Mouse (Mus musculus) CD4-positive helper T cell, adult 2 months (primary cell): ENCODE data around the gene Grap.
"Not testable (repeated sequence)": the region's sequence is repeated elsewhere in the genome, so short reads cannot be mapped to it uniquely, and the experiment has no call there.

ENCODE experiments used
- DNase-seq: peaks from one replicate; pipeline ENCODE4 v3.0.0-alpha.2; 2012; ENCODE audit warnings: low read depth, missing footprints, low spot score

The Grap gene

GRCm38 (mm10) chr11:61638764-61639536 is 14.1 kb upstream of the Grap start:
- DNase-seq = peak; percentile 70

- DNase-seq = no peak
These were observed 13.4 kb upstream of the Grap start for GRCm38 (mm10) chr11:61639601-61640177.

DNA sequence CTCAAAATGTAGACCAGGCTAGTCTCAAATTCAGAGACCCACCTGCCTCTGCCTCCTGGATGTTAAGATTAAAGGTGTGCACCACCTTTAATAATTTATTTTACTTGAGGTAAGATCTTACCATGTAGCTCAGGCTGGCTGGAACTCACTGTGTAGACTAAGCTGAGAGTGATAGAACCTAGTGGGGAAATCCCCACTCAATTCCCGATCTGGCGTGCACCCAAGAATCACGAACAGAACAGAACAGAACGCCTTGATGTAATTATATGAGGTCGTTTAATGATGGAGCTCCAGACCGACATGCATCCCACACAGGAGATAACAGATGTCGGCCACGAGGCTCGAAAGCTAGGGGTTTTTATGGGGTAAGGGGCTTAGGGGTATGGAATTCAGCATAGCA is 12.5 kb upstream of the Grap start:
- DNase-seq = not testable (repeated sequence)

- peak; percentile 64 for DNase-seq
These were observed 11.0 kb upstream of the Grap start for GRCm38 (mm10) chr11:61642106-61642505.

GRCm38 (mm10) chr11:61643184-61643961 is 9.7 kb upstream of the Grap start:
- no peak for DNase-seq

- peak; percentile 79 for DNase-seq
These were observed 8.3 kb upstream of the Grap start for GRCm38 (mm10) chr11:61644576-61645326.

DNA sequence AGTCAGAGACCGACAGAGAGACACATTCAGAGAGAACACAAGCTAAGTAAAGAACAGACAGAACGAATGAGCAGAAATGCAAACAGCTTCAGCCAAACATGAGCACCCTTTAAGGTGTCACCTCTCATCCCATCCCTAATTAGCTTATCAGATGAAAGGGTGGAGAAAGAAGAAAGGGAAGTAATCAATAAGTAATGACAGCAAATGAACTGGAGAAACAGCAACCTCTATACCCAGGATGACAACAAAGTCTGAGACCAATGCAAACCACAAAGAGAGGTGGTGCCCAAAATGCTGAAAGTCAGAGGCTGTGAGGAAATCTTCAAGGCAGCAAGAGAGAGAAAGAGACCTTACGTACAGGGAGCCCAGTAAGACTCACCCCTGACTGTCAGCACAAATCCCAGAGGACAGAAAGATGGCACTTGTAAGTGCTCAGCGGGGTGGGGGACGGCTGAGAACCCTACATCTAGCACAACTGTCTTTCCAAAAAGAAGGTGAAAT is 7.7 kb upstream of the Grap start:
- DNase-seq = peak; percentile 66

- no peak for DNase-seq
These were observed 6.5 kb upstream of the Grap start for GRCm38 (mm10) chr11:61646499-61647039.

GRCm38 (mm10) chr11:61647110-61647910 is 5.8 kb upstream of the Grap start:
- DNase-seq = peak; percentile 86

DNA sequence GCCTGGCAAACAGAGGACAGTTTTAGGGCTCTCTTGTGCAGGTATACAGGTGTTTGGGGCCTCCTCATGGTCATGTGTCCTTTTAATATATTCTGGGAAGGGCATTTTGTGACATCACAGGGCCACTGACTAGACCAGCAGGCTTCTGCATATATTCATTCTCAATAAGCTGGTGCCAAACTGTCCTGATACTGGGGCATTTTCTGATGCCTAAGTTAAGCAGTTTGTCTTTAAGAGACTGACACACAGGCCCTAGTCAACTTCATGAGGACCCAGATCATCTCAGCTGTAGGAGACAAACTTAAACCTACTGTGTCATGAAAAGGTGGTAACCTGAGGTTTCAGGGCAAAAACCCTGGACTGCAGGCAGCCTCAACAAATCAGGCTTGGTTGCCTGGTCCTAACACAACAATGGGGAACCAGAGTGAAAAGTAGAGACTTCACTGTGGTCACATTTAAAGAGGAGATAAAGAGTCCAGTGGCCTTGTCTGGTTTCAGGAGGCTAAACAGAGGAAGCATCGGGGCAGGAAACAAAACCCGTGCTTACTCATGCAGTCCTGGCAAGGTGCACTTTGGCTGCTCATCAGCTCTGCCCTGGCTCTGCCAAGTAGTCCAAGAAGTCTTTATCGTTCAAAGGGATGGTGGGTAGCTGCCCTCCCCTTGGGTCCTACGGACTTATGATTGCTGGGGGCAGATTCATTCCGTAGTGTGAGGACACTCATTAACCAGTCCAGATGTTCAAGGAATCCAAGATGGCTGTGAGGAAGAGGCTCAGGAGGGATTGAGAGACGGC is 4.9 kb upstream of the Grap start:
- DNase-seq = peak; percentile 60

GRCm38 (mm10) chr11:61648749-61649115 is 4.3 kb upstream of the Grap start:
- DNase-seq = peak; percentile 57

GRCm38 (mm10) chr11:61649163-61649580 is 3.9 kb upstream of the Grap start:
- DNase-seq = no peak

- no peak for DNase-seq
These were observed 3.4 kb upstream of the Grap start for GRCm38 (mm10) chr11:61649626-61650025.

DNA sequence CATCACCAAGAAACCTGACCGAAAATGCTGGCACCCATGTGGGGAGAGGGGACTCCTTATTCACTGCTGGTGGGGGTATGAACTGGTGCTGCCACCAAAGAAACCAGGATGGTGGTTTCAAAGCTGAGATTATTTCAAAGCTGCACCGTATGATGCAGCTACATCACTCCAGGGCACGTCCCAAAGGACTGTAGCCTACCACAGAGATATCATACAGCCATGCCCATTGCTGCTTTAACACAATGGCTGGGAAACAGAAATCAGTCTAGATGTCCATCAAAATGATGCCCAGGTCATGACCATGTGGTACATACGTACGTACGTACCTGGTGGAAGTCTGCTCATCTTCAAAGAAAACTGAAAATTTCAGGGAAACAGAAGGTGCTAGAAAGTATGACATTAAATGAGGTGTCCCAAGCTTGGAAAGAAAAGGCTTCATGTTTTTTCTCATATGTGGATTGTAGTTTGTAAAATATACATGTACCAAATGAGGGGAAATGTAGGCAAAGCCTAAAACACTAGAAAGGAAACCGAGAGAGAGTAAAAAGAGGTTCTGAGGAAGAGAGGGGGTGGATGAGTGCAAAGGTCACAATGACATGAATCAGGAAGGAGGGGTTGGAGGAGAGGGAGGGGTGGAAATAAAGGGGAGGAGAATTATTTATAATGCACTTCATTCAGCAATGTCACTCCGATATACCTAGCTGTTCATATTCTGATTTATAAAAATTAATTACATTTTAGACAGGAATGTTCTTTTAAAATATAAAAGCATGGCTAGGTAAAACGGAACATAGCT is 2.4 kb upstream of the Grap start:
- DNase-seq = peak; percentile 59

DNA sequence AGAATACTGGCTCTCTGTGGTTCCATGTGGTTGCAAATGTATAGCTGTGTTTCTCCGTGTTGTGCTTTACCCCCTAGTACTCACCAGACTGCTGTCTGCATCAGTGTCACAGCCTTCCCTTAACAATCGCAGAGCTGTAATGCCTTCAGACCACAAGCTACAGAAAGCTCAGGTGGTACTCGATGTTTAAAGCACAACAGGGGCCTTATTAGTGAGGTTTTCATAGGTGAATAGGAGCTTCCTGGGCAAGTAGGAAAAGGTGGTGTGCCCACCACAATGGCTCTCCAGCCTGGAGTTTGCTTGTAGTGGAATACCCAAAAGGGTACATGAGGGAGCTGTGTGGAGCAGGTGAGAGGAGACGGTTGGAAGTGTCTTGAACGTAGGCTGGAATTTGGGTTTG is 849 bp upstream of the Grap start:
- DNase-seq = no peak

DNA sequence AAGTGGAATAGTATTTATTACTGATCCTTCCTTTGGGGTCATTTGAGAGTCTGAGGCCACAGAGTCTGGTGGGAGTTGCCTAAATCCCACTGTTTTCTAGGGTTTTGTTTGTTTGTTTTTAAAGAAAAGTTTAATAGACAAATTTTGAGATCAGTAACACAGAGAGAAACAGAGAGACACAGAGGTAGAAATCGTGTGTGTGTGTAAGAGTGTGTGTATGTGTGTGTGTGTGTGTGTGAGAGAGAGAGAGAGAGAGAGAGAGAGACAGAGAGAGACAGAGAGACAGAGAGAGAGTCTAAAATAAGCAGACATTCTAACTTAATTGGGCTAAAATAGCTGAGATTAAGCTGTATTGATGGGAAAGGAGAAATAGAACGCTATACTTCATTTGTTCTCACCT is 503 bp downstream of the Grap start:
- no peak for DNase-seq

DNA sequence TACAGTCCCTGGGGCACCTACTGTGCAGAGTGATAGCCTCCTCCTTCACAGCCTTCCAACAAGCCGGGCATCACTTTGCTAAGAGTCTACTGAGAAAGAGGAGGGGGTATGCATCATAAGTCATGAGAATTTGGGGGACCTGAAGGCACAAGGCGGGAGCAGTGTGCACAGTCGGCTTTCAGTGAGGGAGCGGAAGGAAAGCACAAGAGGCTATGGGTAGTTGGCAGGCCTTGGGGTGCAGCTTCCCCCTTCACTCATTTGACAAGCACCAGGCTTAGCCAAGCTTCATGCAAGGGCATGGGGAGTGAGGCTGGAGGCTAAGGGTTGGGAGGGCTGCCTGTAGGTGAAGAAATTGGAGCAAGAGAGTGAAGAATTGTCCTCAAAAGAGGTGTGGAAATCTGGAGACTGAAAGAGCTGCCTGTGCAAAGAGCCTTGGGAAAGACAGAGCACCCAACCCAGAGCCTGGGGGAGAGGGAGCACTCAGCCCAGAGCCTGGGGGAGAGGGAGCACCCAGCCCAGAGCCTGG is 1.8 kb downstream of the Grap start:
- DNase-seq = no peak

DNA sequence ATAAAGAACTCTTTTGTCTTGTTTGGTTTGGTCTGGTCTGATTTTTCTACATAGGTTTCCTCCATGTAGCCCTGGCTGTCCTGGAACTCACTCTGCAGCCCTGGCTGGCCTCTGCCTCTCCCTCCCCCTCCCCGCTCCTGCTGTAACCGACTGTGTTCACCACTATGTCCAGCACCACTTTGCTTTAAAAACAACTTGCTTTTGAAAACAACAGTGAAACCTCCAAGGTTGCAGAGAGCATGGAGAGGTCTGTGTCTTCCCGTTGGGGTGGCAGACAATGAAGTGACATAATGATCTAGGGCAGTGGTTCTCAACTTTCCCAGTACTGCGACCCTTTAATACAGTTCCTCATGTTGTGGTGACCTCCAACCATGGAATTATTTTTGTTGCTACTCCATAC is 2.6 kb downstream of the Grap start:
- DNase-seq = no peak
